Mouse (Mus musculus) lung, postnatal 0 days (tissue): Measurements from ENCODE around the gene Dhx34. TPM values are rescaled to one million over a fixed set of nuclear protein-coding genes. Genes with fewer than 3 reads are reported as not detected.

Experiments
- ATAC-seq: fragments of 200-750 bp; cut with Nextera tagmentation; 2 replicates; pipeline ENCODE4 v1.8.0; 2017; ENCODE audit warnings: moderate library complexity
- DNase-seq: peaks from one replicate; pipeline ENCODE4 v3.0.0-alpha.2; 2016; ENCODE audit warnings: low spot score
- H3K27ac ChIP-seq: fragments of 300-500 bp; sonication (generic); 2 replicates; pipeline ENCODE4 v1.5.1; 2014; ENCODE audit warnings: antibody characterized with exemption, mild to moderate bottlenecking, low read length, mixed read lengths
- H3K27me3 ChIP-seq: fragments of 300-500 bp; sonication (generic); replicated peaks from 2 replicates; pipeline ENCODE4 v1.6.1; 2014; ENCODE audit warnings: low read length, mixed read lengths; ENCODE audit not compliant: insufficient read depth
- H3K36me3 ChIP-seq: fragments of 300-500 bp; sonication (generic); 2 replicates; pipeline ENCODE4 v1.6.1; 2014; ENCODE audit warnings: low read length, mixed read lengths; ENCODE audit not compliant: insufficient read depth
- H3K4me1 ChIP-seq: fragments of 300-500 bp; sonication (generic); 2 replicates; pipeline ENCODE4 v1.6.1; 2014; ENCODE audit warnings: antibody characterized with exemption, low read depth, low read length, mixed read lengths; ENCODE audit not compliant: insufficient read depth
- H3K4me2 ChIP-seq: fragments of 300-500 bp; sonication (generic); replicated peaks from 2 replicates; pipeline ENCODE4 v1.6.1; 2014; ENCODE audit warnings: low read depth, mild to moderate bottlenecking, low read length, moderate library complexity, mixed read lengths
- H3K4me3 ChIP-seq: fragments of 300-500 bp; sonication (generic); 2 replicates; pipeline ENCODE4 v1.5.1; 2014; ENCODE audit warnings: low read depth, low read length
- H3K9ac ChIP-seq: fragments of 300-500 bp; sonication (generic); replicated peaks from 2 replicates; pipeline ENCODE4 v1.6.1; 2014; ENCODE audit warnings: low read depth, mild to moderate bottlenecking
- H3K9me3 ChIP-seq: fragments of 300-500 bp; sonication (generic); 2 replicates; pipeline ENCODE4 v1.6.1; 2016; ENCODE audit warnings: low read length, mixed read lengths
- CTCF ChIP-seq: IDR thresholded peaks from 2 replicates; pipeline ENCODE4 v1.5.1; 2016; ENCODE audit warnings: antibody characterized with exemption, mild to moderate bottlenecking
- EP300 ChIP-seq: IDR thresholded peaks from 2 replicates; pipeline ENCODE4 v1.6.1; 2016; ENCODE audit warnings: antibody characterized with exemption, mild to moderate bottlenecking, control low read depth
- WGBS: fragments of 180-500 bp; shearing (Covaris S2); extraction: QIAGEN DNeasy Blood & Tissue Kit; methylation state at CpG from one replicate; pipeline ENCODE4 v1.1.7; 2014; 5-methylcytosine and 5-hydroxymethylcytosine counted together
- polyA plus RNA-seq: library from polyadenylated mRNA; unstranded; fragments of >200 nt; fragmentation: Nextera tagmentation; extraction: Ambion mirVana; gene quantifications from 2 replicates; pipeline ENCODE4 v1.2.1, GENCODE M21; 2015

Gene Dhx34
- polyA plus RNA-seq, 1 experiment from 2014 or later, result 7.8 TPM

GRCm38 (mm10) chr7:16229869-16230268 lies 8.0 kb upstream of the Dhx34 start:
- 26% methylated on average over 5 of the region's 5 CpGs for WGBS
- H3K4me2 ChIP-seq, result no peak overlapping the region
- no peak overlapping the region for H3K27ac ChIP-seq
- no peak overlapping the region for H3K9ac ChIP-seq
- no peaks in the 10 kb centered on the region for H3K27me3 ChIP-seq
- no peaks in the 10 kb centered on the region for H3K4me1 ChIP-seq
- no peaks in the 10 kb centered on the region for H3K9me3 ChIP-seq
- TF ChIP-seq EP300 (0 out of 2 replicates have a peak, but pooled peaks have one; percentile 27), CTCF (no peak)
- H3K4me3 ChIP-seq, result no peak overlapping the region
- ATAC-seq (0 out of 2 replicates have a peak, but pooled peaks have one; percentile 23), DNase-seq (peak; percentile 14)
- H3K36me3 ChIP-seq, result no peaks in the 10 kb centered on the region

- Histone ChIP-seq H3K4me1 (no peaks in the 10 kb centered on the region), H3K9ac (no peak overlapping the region), H3K9me3 (no peaks in the 10 kb centered on the region), H3K4me2 (no peak overlapping the region), H3K27me3 (no peaks in the 10 kb centered on the region), H3K36me3 (peaks cover 26% of the 10 kb centered on the region), H3K4me3 (no peak overlapping the region), H3K27ac (no peak overlapping the region)
- WGBS, result 95% methylated on average over 9 of the region's 9 CpGs
- DNase-seq (no peak), ATAC-seq (no peak)
- TF ChIP-seq CTCF, result no peak
- no peak for TF ChIP-seq EP300
Observed at GRCm38 (mm10) chr7:16213986-16214385, 7.9 kb downstream of the Dhx34 start.

- TF ChIP-seq CTCF, result no peak
- no peak for TF ChIP-seq EP300
- Histone ChIP-seq H3K27me3 (no peaks in the 10 kb centered on the region), H3K4me3 (no peak overlapping the region), H3K27ac (no peak overlapping the region), H3K4me2 (no peak overlapping the region), H3K4me1 (no peaks in the 10 kb centered on the region), H3K36me3 (peaks cover 26% of the 10 kb centered on the region), H3K9me3 (no peaks in the 10 kb centered on the region), H3K9ac (no peak overlapping the region)
- DNase-seq (no peak), ATAC-seq (no peak)
- WGBS, result 84% methylated on average over 6 of the region's 6 CpGs
Observed at GRCm38 (mm10) chr7:16213196-16213595, 8.6 kb downstream of the Dhx34 start.

- no peak overlapping the region for H3K4me2 ChIP-seq
- H3K4me1 ChIP-seq, result no peaks in the 10 kb centered on the region
- no peaks in the 10 kb centered on the region for H3K27me3 ChIP-seq
- ATAC-seq (peak; percentile 25; the same call in 1 of the 2 replicates), DNase-seq (peak; percentile 14)
- H3K9me3 ChIP-seq, result no peaks in the 10 kb centered on the region
- peaks cover 18% of the 10 kb centered on the region for H3K36me3 ChIP-seq
- H3K27ac ChIP-seq, result no peak overlapping the region
- 75% methylated on average over 12 of the region's 12 CpGs for WGBS
- no peak for TF ChIP-seq EP300
- peak; percentile 56 for TF ChIP-seq CTCF
- no peak overlapping the region for H3K9ac ChIP-seq
- H3K4me3 ChIP-seq, result no peak overlapping the region
Observed at GRCm38 (mm10) chr7:16210862-16211365, 10.9 kb downstream of the Dhx34 start.

- peak; percentile 53 for ATAC-seq
- H3K27me3 ChIP-seq, result no peaks in the 10 kb centered on the region
- no peak overlapping the region for H3K4me2 ChIP-seq
- WGBS, result 52% methylated on average over 21 of the region's 21 CpGs
- no peaks in the 10 kb centered on the region for H3K4me1 ChIP-seq
- peaks cover 8% of the 10 kb centered on the region; the same call in 1 of the 2 replicates for H3K36me3 ChIP-seq
- H3K9ac ChIP-seq, result no peak overlapping the region
- H3K27ac ChIP-seq, result peak overlapping the region; percentile 20; the same call in 1 of the 2 replicates
- no peak overlapping the region for H3K4me3 ChIP-seq
- peak; percentile 51 for DNase-seq
- H3K9me3 ChIP-seq, result no peaks in the 10 kb centered on the region
- peak; percentile 34; the same call in 1 of the 2 replicates for TF ChIP-seq EP300
- TF ChIP-seq CTCF, result no peak
Observed at GRCm38 (mm10) chr7:16208781-16209665, 12.8 kb downstream of the Dhx34 start.

- H3K4me1 ChIP-seq, result no peaks in the 10 kb centered on the region
- no peak overlapping the region for H3K4me2 ChIP-seq
- H3K4me3 ChIP-seq, result no peak overlapping the region
- H3K27ac ChIP-seq, result no peak overlapping the region
- ATAC-seq (peak; percentile 20), DNase-seq (peak; percentile 55)
- 89% methylated on average over 10 of the region's 10 CpGs for WGBS
- H3K9ac ChIP-seq, result no peak overlapping the region
- peaks cover 8% of the 10 kb centered on the region; the same call in 1 of the 2 replicates for H3K36me3 ChIP-seq
- no peaks in the 10 kb centered on the region for H3K9me3 ChIP-seq
- H3K27me3 ChIP-seq, result no peaks in the 10 kb centered on the region
- no peak for TF ChIP-seq CTCF
- no peak for TF ChIP-seq EP300
Observed at GRCm38 (mm10) chr7:16207496-16207895, 14.3 kb downstream of the Dhx34 start.
